Comparison of ENCODE assay signal across 8 mouse cellular contexts in the genomic region with DNA sequence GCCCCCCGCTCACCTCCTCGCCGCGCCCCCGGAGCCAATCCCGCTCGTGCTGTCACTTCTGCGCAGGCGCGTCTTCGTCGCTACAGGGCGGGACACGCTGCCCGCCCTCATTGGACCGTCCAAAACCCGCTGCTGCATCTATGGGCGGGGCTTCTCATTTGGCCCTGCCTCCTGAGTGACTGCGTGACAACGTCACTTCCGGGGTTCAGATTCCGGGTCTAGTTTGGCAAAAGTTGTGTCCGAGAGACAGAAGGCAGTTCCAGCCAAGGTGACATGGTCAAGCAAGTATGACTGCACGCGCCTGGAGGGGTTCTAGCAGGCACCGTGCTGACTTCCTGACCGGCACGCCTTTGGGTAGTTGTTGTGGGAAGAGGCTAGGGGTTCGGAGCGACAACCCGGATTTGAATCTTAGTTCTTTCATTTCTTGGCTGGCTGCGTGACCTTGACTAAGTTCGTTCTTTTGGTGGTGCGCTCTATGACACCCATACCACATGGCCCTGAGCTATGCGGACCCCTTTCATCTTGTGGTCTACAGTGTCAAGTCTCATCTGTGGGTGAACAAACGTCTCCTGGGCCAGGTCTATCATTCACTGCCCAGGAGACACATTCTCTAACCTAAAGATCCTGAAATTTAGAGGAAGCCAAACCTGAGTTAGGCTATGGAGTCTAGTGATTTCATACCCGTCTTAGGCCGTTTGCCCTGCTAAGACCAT. TPM values are rescaled to one million over a fixed set of nuclear protein-coding genes. Genes with fewer than 3 reads are reported as not detected.
A peak's percentile ranks its signal among the peaks of the same experiment; 100 is the strongest.
DNase-seq lines count a peak whose midpoint lies in the region; ATAC-seq lines count a peak whose summit lies in the region.

Fkbp2 (minus strand) TSS at position 121 of the 713 bp plus-strand sequence.

- H3K9ac ChIP-seq in hindbrain, embryonic 11.5 days (ENCODE audit: low read depth, low read length): peak within 1 kb of the TSS; percentile 78

- no peaks in the 10 kb centered on the region for H3K9me3 ChIP-seq in hindbrain, embryonic 11.5 days (ENCODE audit: control insufficient read depth, low read length)

- H3K36me3 ChIP-seq in hindbrain, embryonic 11.5 days (ENCODE audit: control insufficient read depth, insufficient read depth, low read length): peaks cover 7% of the 10 kb centered on the region; the same call in 1 of the 2 replicates

- H3K27me3 ChIP-seq in hindbrain, embryonic 11.5 days (ENCODE audit: control insufficient read depth, insufficient read depth, low read length): no peaks in the 10 kb centered on the region

- peak within 1 kb of the TSS; percentile 79 for H3K4me2 ChIP-seq in hindbrain, embryonic 11.5 days (replicated peaks; ENCODE audit: low read depth, low read length)

- peak; percentile 98 for DNase-seq in Muller cell, postnatal 12 days (ENCODE audit: inconsistent ontology term)
- peak; percentile 99 for DNase-seq in cerebellum, adult 9-11 months
- peak; percentile 97 to 99 for DNase-seq in frontal cortex, adult 2 months (ENCODE audit: extremely low spot score in 1 of 2, low spot score in 1 of 2)
- DNase-seq in hindbrain, embryonic 11.5 days (ENCODE audit: low spot score): peak; percentile 98
- DNase-seq in layer of hippocampus, postnatal 10 days (ENCODE audit: low spot score in 2 of 2): peak; percentile 99
- peak; percentile 99 for DNase-seq in lung, postnatal 10 days
- peak; percentile 99 for DNase-seq in ovary, postnatal 36 days (ENCODE audit: low spot score)
- DNase-seq in thymus, postnatal 36 days: peak; percentile 98 to 99

- peak within 1 kb of the TSS; percentile 63 for H3K4me3 ChIP-seq in hindbrain, embryonic 11.5 days (ENCODE audit: low read depth, low read length)

- ATAC-seq in hindbrain, embryonic 11.5 days (ENCODE audit: low FRiP score): peak; percentile 90

- peak within 1 kb of the TSS; percentile 93 for H3K27ac ChIP-seq in hindbrain, embryonic 11.5 days (ENCODE audit: low read depth, low read length)

- H3K4me1 ChIP-seq in hindbrain, embryonic 11.5 days (replicated peaks; ENCODE audit: control insufficient read depth, insufficient read depth, low read length): peaks cover 11% of the 10 kb centered on the region

- 2% methylated on average over 38 of the region's 38 CpGs for WGBS in hindbrain, embryonic 11.5 days

RNA-seq across cellular contexts. Expression of gene Fkbp2, which starts in this region (rescaled TPM):
- 207 and 212 TPM in 2 replicates for polyA plus RNA-seq in frontal cortex, adult 2 months (2012; rRNA removed)
- polyA plus RNA-seq in hindbrain, embryonic 11.5 days (2014; fragmentation: Nextera tagmentation; extraction: Ambion mirVana): 73.7 and 79.3 TPM in 2 replicates
- 10 to 100 TPM; 77.0 to 98.0 TPM for total RNA-seq in layer of hippocampus, postnatal 10 days (2021)

Comparison
In these comparisons a context has a peak if more than half of its experiments do, and no peak if none do; other contexts are left out.
1. Peak in every context shown above with its lines: DNase-seq, ATAC-seq, H3K4me3 ChIP-seq and H3K27ac ChIP-seq.